ENCODE assay signal across 10 mouse cellular contexts in genomic region chr11:74409447-74409754, GRCm38 (mm10). TPM values are rescaled to one million over a fixed set of nuclear protein-coding genes. Genes with fewer than 3 reads are reported as not detected.
A peak's percentile ranks its signal among the peaks of the same experiment; 100 is the strongest.
DNase-seq lines count a peak whose midpoint lies in the region; ATAC-seq lines count a peak whose summit lies in the region.
"Had no signal": no experiment of that assay in that cellular context is flagged by ENCODE, and none has a peak within 500 bp of the region (broad histone marks: within the 10 kb centered on the region; RNA-seq: fewer than 3 reads in every experiment).

No protein-coding gene starts in this region.

- H3K4me1 ChIP-seq in kidney, embryonic 16.5 days (ENCODE audit: insufficient read depth, low read length) = peaks cover 33% of the 10 kb centered on the region
- H3K4me1 ChIP-seq in embryonic facial prominence, embryonic 12.5 days = peaks cover 20% of the 10 kb centered on the region
- H3K4me1 ChIP-seq in heart, embryonic 16.5 days (ENCODE audit: control insufficient read depth, insufficient read depth, low read length) = peaks cover 30% of the 10 kb centered on the region
- H3K4me1 ChIP-seq in midbrain, embryonic 16.5 days (ENCODE audit: control insufficient read depth, insufficient read depth, low read length) = peaks cover 14% of the 10 kb centered on the region
- H3K4me1 ChIP-seq in liver, embryonic 11.5 days (replicated peaks; ENCODE audit: control insufficient read depth, insufficient read depth, low read length) = no peaks in the 10 kb centered on the region; the same call in 1 of the 2 replicates

- H3K27me3 ChIP-seq in kidney, embryonic 16.5 days (ENCODE audit: insufficient read depth, low read length) = no peaks in the 10 kb centered on the region
- H3K27me3 ChIP-seq in embryonic facial prominence, embryonic 12.5 days = no peaks in the 10 kb centered on the region
- no peaks in the 10 kb centered on the region for H3K27me3 ChIP-seq in heart, embryonic 16.5 days (ENCODE audit: control insufficient read depth, insufficient read depth, low read length)
- no peaks in the 10 kb centered on the region for H3K27me3 ChIP-seq in midbrain, embryonic 16.5 days (ENCODE audit: control insufficient read depth, insufficient read depth, low read depth, low read length)
- H3K27me3 ChIP-seq in liver, embryonic 11.5 days (replicated peaks; ENCODE audit: control insufficient read depth, insufficient read depth, low read length) = no peaks in the 10 kb centered on the region
- H3K27me3 ChIP-seq: embryonic facial prominence, embryonic 15.5 days had no signal

- no peaks in the 10 kb centered on the region for H3K9me3 ChIP-seq in kidney, embryonic 16.5 days (ENCODE audit: low read length)
- no peaks in the 10 kb centered on the region for H3K9me3 ChIP-seq in embryonic facial prominence, embryonic 12.5 days
- no peaks in the 10 kb centered on the region for H3K9me3 ChIP-seq in heart, embryonic 16.5 days (replicated peaks; ENCODE audit: control insufficient read depth, low read length)
- H3K9me3 ChIP-seq in midbrain, embryonic 16.5 days (replicated peaks; ENCODE audit: control insufficient read depth, low read length, poor library complexity, severe bottlenecking) = no peaks in the 10 kb centered on the region
- no peaks in the 10 kb centered on the region for H3K9me3 ChIP-seq in liver, embryonic 11.5 days (ENCODE audit: control insufficient read depth, low read length)
- H3K9me3 ChIP-seq: embryonic facial prominence, embryonic 15.5 days had no signal

- 42% methylated on average over 5 of the region's 5 CpGs for WGBS in kidney, embryonic 16.5 days
- 45% methylated on average over 5 of the region's 5 CpGs for WGBS in embryonic facial prominence, embryonic 12.5 days
- WGBS in heart, embryonic 16.5 days = 62% methylated on average over 5 of the region's 5 CpGs
- WGBS in midbrain, embryonic 16.5 days = 51% methylated on average over 5 of the region's 5 CpGs
- WGBS in liver, embryonic 11.5 days = 56% methylated on average over 5 of the region's 5 CpGs

- no peak overlapping the region for H3K4me2 ChIP-seq in kidney, embryonic 16.5 days (replicated peaks; ENCODE audit: low read depth, low read length)
- no peak overlapping the region for H3K4me2 ChIP-seq in embryonic facial prominence, embryonic 12.5 days (replicated peaks)
- 0 out of 2 replicates have a peak overlapping the region, but pooled peaks have one; percentile 5 for H3K4me2 ChIP-seq in heart, embryonic 16.5 days (ENCODE audit: low read depth, low read length)
- H3K4me2 ChIP-seq in midbrain, embryonic 16.5 days (ENCODE audit: low read length) = no peak overlapping the region
- no peak overlapping the region for H3K4me2 ChIP-seq in liver, embryonic 11.5 days
- H3K4me2 ChIP-seq: embryonic facial prominence, embryonic 15.5 days had no signal

- no peak overlapping the region for H3K9ac ChIP-seq in kidney, embryonic 16.5 days (replicated peaks; ENCODE audit: low read length)
- no peak overlapping the region for H3K9ac ChIP-seq in embryonic facial prominence, embryonic 12.5 days
- H3K9ac ChIP-seq in heart, embryonic 16.5 days (ENCODE audit: low read length) = 0 out of 2 replicates have a peak overlapping the region, but pooled peaks have one; percentile 14
- 0 out of 2 replicates have a peak overlapping the region, but pooled peaks have one; percentile 17 for H3K9ac ChIP-seq in midbrain, embryonic 16.5 days (ENCODE audit: low read depth, low read length)
- no peak overlapping the region for H3K9ac ChIP-seq in liver, embryonic 11.5 days (ENCODE audit: low read depth, low read length)
- H3K9ac ChIP-seq: embryonic facial prominence, embryonic 15.5 days had no signal

- H3K36me3 ChIP-seq in kidney, embryonic 16.5 days (ENCODE audit: insufficient read depth, low read length) = no peaks in the 10 kb centered on the region
- H3K36me3 ChIP-seq in embryonic facial prominence, embryonic 12.5 days = no peaks in the 10 kb centered on the region
- H3K36me3 ChIP-seq in heart, embryonic 16.5 days (ENCODE audit: control insufficient read depth, insufficient read depth) = no peaks in the 10 kb centered on the region
- H3K36me3 ChIP-seq in midbrain, embryonic 16.5 days (ENCODE audit: control insufficient read depth, insufficient read depth, low read length) = peaks cover 5% of the 10 kb centered on the region; the same call in 1 of the 2 replicates
- H3K36me3 ChIP-seq in liver, embryonic 11.5 days (ENCODE audit: control insufficient read depth, insufficient read depth, low read length) = no peaks in the 10 kb centered on the region
- H3K36me3 ChIP-seq: embryonic facial prominence, embryonic 15.5 days had no signal

- H3K4me3 ChIP-seq in kidney, embryonic 16.5 days (ENCODE audit: low read length) = no peak overlapping the region
- H3K4me3 ChIP-seq in embryonic facial prominence, embryonic 12.5 days = no peak overlapping the region
- H3K4me3 ChIP-seq in heart, embryonic 16.5 days (ENCODE audit: low read length) = no peak overlapping the region
- H3K4me3 ChIP-seq in midbrain, embryonic 16.5 days (ENCODE audit: low read depth, low read length) = no peak overlapping the region
- no peak overlapping the region for H3K4me3 ChIP-seq in liver, embryonic 11.5 days (ENCODE audit: low read depth, low read length)
- H3K4me3 ChIP-seq: embryonic facial prominence, embryonic 15.5 days had no signal

- ATAC-seq in kidney, embryonic 16.5 days (ENCODE audit: low FRiP score, low TSS enrichment) = peak; percentile 12; the same call in 1 of the 2 replicates
- no peak for ATAC-seq in embryonic facial prominence, embryonic 12.5 days (ENCODE audit: insufficient number of reproducible peaks, insufficient read depth, low FRiP score, low TSS enrichment)
- ATAC-seq in heart, embryonic 16.5 days (replicated peaks; ENCODE audit: extremely low read depth, insufficient read depth, low FRiP score) = 0 out of 2 replicates have a peak, but pooled peaks have one; percentile 4
- ATAC-seq in midbrain, embryonic 16.5 days = peak; percentile 43; the same call in 1 of the 2 replicates
- no peak for ATAC-seq in liver, embryonic 11.5 days (replicated peaks; ENCODE audit: low FRiP score)
- ATAC-seq: inflammation-experienced regulatory T-cells, adult 6 months had no signal

- DNase-seq in kidney, adult 11 months = no peak
- no peak for DNase-seq in liver, embryonic 11.5 days (ENCODE audit: low spot score)
- DNase-seq in spleen, postnatal 10 days (ENCODE audit: low spot score in 2 of 2) = no peak

- peak overlapping the region; percentile 54 for H3K27ac ChIP-seq in kidney, embryonic 16.5 days (ENCODE audit: low read length)
- H3K27ac ChIP-seq in embryonic facial prominence, embryonic 12.5 days = peak overlapping the region; percentile 63
- peak overlapping the region; percentile 49 for H3K27ac ChIP-seq in heart, embryonic 16.5 days (ENCODE audit: low read length)
- H3K27ac ChIP-seq in midbrain, embryonic 16.5 days (ENCODE audit: low read length) = peak overlapping the region; percentile 63
- no peak overlapping the region for H3K27ac ChIP-seq in liver, embryonic 11.5 days (ENCODE audit: low read depth, low read length)

RNA-seq across cellular contexts. Expression of gene Olfr412, which starts 47.5 kb away (rescaled TPM):
- polyA plus RNA-seq in kidney, embryonic 16.5 days (2015; fragmentation: Nextera tagmentation; extraction: Ambion mirVana) = not detected in 2 replicates
- polyA plus RNA-seq in embryonic facial prominence, embryonic 12.5 days (2016; fragmentation: Nextera tagmentation; extraction: Ambion mirVana) = not detected in 2 replicates
- polyA plus RNA-seq in heart, embryonic 16.5 days (2015; fragmentation: Nextera tagmentation; extraction: Ambion mirVana) = not detected in 2 replicates
- polyA plus RNA-seq in midbrain, embryonic 16.5 days (2015; fragmentation: Nextera tagmentation; extraction: Ambion mirVana) = not detected in 2 replicates
- not detected in 2 replicates for polyA plus RNA-seq in liver, embryonic 11.5 days (2014; fragmentation: Nextera tagmentation; extraction: Ambion mirVana)
- polyA plus RNA-seq: brain, embryonic 14.5 days; embryonic facial prominence, embryonic 15.5 days; inflammation-experienced regulatory T-cells, adult 6 months had no signal

RNA-seq across cellular contexts. Expression of gene Olfr411, which starts 57.0 kb away (rescaled TPM):
- not detected in 2 replicates for polyA plus RNA-seq in kidney, embryonic 16.5 days (2015; fragmentation: Nextera tagmentation; extraction: Ambion mirVana)
- not detected in 2 replicates for polyA plus RNA-seq in embryonic facial prominence, embryonic 12.5 days (2016; fragmentation: Nextera tagmentation; extraction: Ambion mirVana)
- not detected in 2 replicates for polyA plus RNA-seq in heart, embryonic 16.5 days (2015; fragmentation: Nextera tagmentation; extraction: Ambion mirVana)
- polyA plus RNA-seq in midbrain, embryonic 16.5 days (2015; fragmentation: Nextera tagmentation; extraction: Ambion mirVana) = not detected in 2 replicates
- not detected in 2 replicates for polyA plus RNA-seq in liver, embryonic 11.5 days (2014; fragmentation: Nextera tagmentation; extraction: Ambion mirVana)
- polyA plus RNA-seq: brain, embryonic 14.5 days; inflammation-experienced regulatory T-cells, adult 6 months had no signal

Comparison
In these comparisons a context has a peak if more than half of its experiments do, and no peak if none do; other contexts are left out.
1. ATAC-seq: peak in kidney, embryonic 16.5 days (single experiment), heart, embryonic 16.5 days (single experiment) and midbrain, embryonic 16.5 days (single experiment); none in embryonic facial prominence, embryonic 12.5 days (single experiment) and liver, embryonic 11.5 days (single experiment).
2. H3K9ac ChIP-seq: peak in heart, embryonic 16.5 days (single experiment) and midbrain, embryonic 16.5 days (single experiment); none in kidney, embryonic 16.5 days (single experiment), embryonic facial prominence, embryonic 12.5 days (single experiment) and liver, embryonic 11.5 days (single experiment).